Mouse (Mus musculus) gastrocnemius, postnatal 4 days (tissue): ENCODE data around the gene Naa11. TPM values are rescaled to one million over a fixed set of nuclear protein-coding genes. Genes with fewer than 3 reads are reported as not detected.

Experiments used
- DNase-seq, 2 experiments: peaks; one replicate each; pipeline ENCODE4 v3.0.0; 2021 to 2022; ENCODE audit warnings: low spot score in 2 of 2, mixed read lengths in 2 of 2
- long read RNA-seq, 2 experiments: library from polyadenylated mRNA; stranded (forward); transcript quantifications; one replicate each; pipeline ENCODE4 v2.0.0; 2021
- total RNA-seq, 2 experiments: library from RNA; stranded (reverse); gene quantifications; 2 replicates each; pipeline ENCODE4 v1.2.3; 2021

The Naa11 gene
- not detected for total RNA-seq
- long read RNA-seq, experiment 1 = 0 reads
- long read RNA-seq, experiment 2 = 0 reads

GRCm38 (mm10) chr5:97392160-97392559 lies at the start of gene Naa11:
Gene Naa11, minus strand, starts transcription at chr5:97392379.
- DNase-seq = no peak

- DNase-seq = no peak
Measured at GRCm38 (mm10) chr5:97432512-97432911, 40.3 kb upstream of the Naa11 start.

- no peak for DNase-seq
Measured at GRCm38 (mm10) chr5:97429976-97430375, 37.8 kb upstream of the Naa11 start.

GRCm38 (mm10) chr5:97421669-97422068 lies 29.5 kb upstream of the Naa11 start:
- DNase-seq = no peak

- DNase-seq = no peak
Measured at GRCm38 (mm10) chr5:97417185-97417584, 25.0 kb upstream of the Naa11 start.

GRCm38 (mm10) chr5:97415837-97416236 lies 23.7 kb upstream of the Naa11 start:
- DNase-seq = no peak

- DNase-seq = no peak
Measured at GRCm38 (mm10) chr5:97413716-97414115, 21.5 kb upstream of the Naa11 start.

- no peak for DNase-seq
Measured at GRCm38 (mm10) chr5:97410190-97410589, 18.0 kb upstream of the Naa11 start.

GRCm38 (mm10) chr5:97409234-97409704 lies 17.1 kb upstream of the Naa11 start:
- DNase-seq = no peak

GRCm38 (mm10) chr5:97401042-97401441 lies 8.9 kb upstream of the Naa11 start:
- no peak for DNase-seq

GRCm38 (mm10) chr5:97397585-97397984 lies 5.4 kb upstream of the Naa11 start:
- DNase-seq = no peak

GRCm38 (mm10) chr5:97387622-97388021 lies 4.6 kb downstream of the Naa11 start:
- no peak for DNase-seq

- no peak for DNase-seq
Measured at GRCm38 (mm10) chr5:97384399-97384798, 7.8 kb downstream of the Naa11 start.

GRCm38 (mm10) chr5:97382548-97383222 lies 9.5 kb downstream of the Naa11 start:
- no peak for DNase-seq

GRCm38 (mm10) chr5:97379976-97380375 lies 12.2 kb downstream of the Naa11 start:
- DNase-seq = no peak

GRCm38 (mm10) chr5:97364781-97365180 lies 27.4 kb downstream of the Naa11 start:
- DNase-seq = no peak

- DNase-seq = no peak
Measured at GRCm38 (mm10) chr5:97364252-97364651, 27.9 kb downstream of the Naa11 start.

- no peak for DNase-seq
Measured at GRCm38 (mm10) chr5:97362539-97362938, 29.6 kb downstream of the Naa11 start.

- DNase-seq = no peak
Measured at GRCm38 (mm10) chr5:97359104-97359503, 33.1 kb downstream of the Naa11 start.

GRCm38 (mm10) chr5:97356135-97356534 lies 36.0 kb downstream of the Naa11 start:
- no peak for DNase-seq

GRCm38 (mm10) chr5:97355152-97355551 lies 37.0 kb downstream of the Naa11 start:
- no peak for DNase-seq

GRCm38 (mm10) chr5:97348760-97349159 lies 43.4 kb downstream of the Naa11 start:
- no peak for DNase-seq

GRCm38 (mm10) chr5:97348310-97348709 lies 43.9 kb downstream of the Naa11 start:
- no peak for DNase-seq
